Mouse (Mus musculus) heart, postnatal 4 days (tissue): ENCODE measurements around the gene Mybpc2. TPM values are rescaled to one million over a fixed set of nuclear protein-coding genes. Genes with fewer than 3 reads are reported as not detected.

Experiments
- DNase-seq: peaks from one replicate; pipeline ENCODE4 v3.0.0; 2021
- total RNA-seq, 2 experiments: library from RNA; stranded (reverse); gene quantifications; 2 replicates each; pipeline ENCODE4 v1.2.3; 2021

Mybpc2 gene
- total RNA-seq: 10 to 100 TPM; 15.3 to 15.8 TPM

- DNase-seq: peak; percentile 78
These were observed at the start of gene Mybpc2 for GRCm38 (mm10) chr7:44524502-44524901. Gene Mybpc2 (minus strand): TSS chr7:44524656.

- DNase-seq: no peak
These were observed 48.6 kb upstream of the Mybpc2 start for GRCm38 (mm10) chr7:44572956-44573484.

GRCm38 (mm10) chr7:44572213-44572701, 47.8 kb upstream of the Mybpc2 start, which contains the start of gene Napsa:
Gene Napsa (plus strand): TSS chr7:44572380.
- no peak for DNase-seq

GRCm38 (mm10) chr7:44571811-44572210, 47.4 kb upstream of the Mybpc2 start:
- no peak for DNase-seq

GRCm38 (mm10) chr7:44570989-44571388, 46.5 kb upstream of the Mybpc2 start:
- DNase-seq: no peak

GRCm38 (mm10) chr7:44568803-44569202, 44.3 kb upstream of the Mybpc2 start:
- no peak for DNase-seq

- no peak for DNase-seq
These were observed 41.0 kb upstream of the Mybpc2 start for GRCm38 (mm10) chr7:44565414-44565813.

GRCm38 (mm10) chr7:44564486-44564885, 40.0 kb upstream of the Mybpc2 start:
- no peak for DNase-seq

GRCm38 (mm10) chr7:44563284-44563683, 38.8 kb upstream of the Mybpc2 start:
- no peak for DNase-seq

- peak; percentile 87 for DNase-seq
These were observed 36.3 kb upstream of the Mybpc2 start for GRCm38 (mm10) chr7:44560435-44561400.

GRCm38 (mm10) chr7:44557629-44558028, 33.2 kb upstream of the Mybpc2 start:
- no peak for DNase-seq

GRCm38 (mm10) chr7:44553826-44554225, 29.4 kb upstream of the Mybpc2 start, which contains the start of gene Nr1h2:
Gene Nr1h2 (minus strand): TSS chr7:44553951.
- DNase-seq: peak; percentile 97

GRCm38 (mm10) chr7:44553196-44553764, 28.8 kb upstream of the Mybpc2 start:
- peak; percentile 88 for DNase-seq

- DNase-seq: peak; percentile 4
These were observed 27.9 kb upstream of the Mybpc2 start for GRCm38 (mm10) chr7:44552141-44552908.

GRCm38 (mm10) chr7:44551731-44552130, 27.3 kb upstream of the Mybpc2 start:
- no peak for DNase-seq

GRCm38 (mm10) chr7:44551301-44551700, 26.8 kb upstream of the Mybpc2 start:
- DNase-seq: peak; percentile 5

GRCm38 (mm10) chr7:44550409-44550678, 25.9 kb upstream of the Mybpc2 start:
- no peak for DNase-seq

GRCm38 (mm10) chr7:44549621-44550408, 25.4 kb upstream of the Mybpc2 start:
- DNase-seq: peak; percentile 11

- peak; percentile 100 for DNase-seq
These were observed 24.1 kb upstream of the Mybpc2 start, which contains the start of gene Pold1 for GRCm38 (mm10) chr7:44548497-44549087. Gene Pold1 (minus strand): TSS chr7:44548849.

- peak; percentile 6 for DNase-seq
These were observed 23.3 kb upstream of the Mybpc2 start for GRCm38 (mm10) chr7:44547725-44548124.

GRCm38 (mm10) chr7:44547041-44547440, 22.6 kb upstream of the Mybpc2 start:
- no peak for DNase-seq
